ENCODE assay signal across 11 mouse cellular contexts in the genomic region with DNA sequence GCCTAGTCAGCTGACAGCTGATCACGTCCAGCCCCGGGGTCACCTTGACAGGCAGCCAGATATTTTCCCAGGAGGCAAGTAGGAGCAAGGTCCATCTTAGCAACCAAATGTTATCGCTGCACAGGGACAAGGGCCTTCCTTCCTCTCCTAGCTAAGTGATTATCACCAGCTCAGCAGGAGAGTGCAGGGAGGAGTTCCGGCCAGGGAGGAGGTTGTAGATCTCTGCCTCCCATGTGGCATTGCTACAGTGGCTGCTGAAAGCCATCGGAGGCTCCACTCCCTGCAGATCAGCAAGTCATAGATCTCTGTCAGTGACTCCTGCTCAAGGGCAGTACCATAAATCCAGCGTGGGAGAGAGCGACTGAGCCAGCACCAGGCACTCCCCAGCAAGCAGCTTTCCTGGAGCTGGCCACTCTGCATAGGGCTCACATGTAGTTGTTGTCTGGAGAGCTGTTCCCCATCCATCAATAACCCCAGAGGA. TPM values are rescaled to one million over a fixed set of nuclear protein-coding genes. Genes with fewer than 3 reads are reported as not detected.
A peak's percentile ranks its signal among the peaks of the same experiment; 100 is the strongest.
DNase-seq lines count a peak whose midpoint lies in the region; ATAC-seq and TF ChIP-seq lines count a peak whose summit lies in the region.
"Had no signal": no experiment of that assay in that cellular context is flagged by ENCODE, and none has a peak within 500 bp of the region (broad histone marks: within the 10 kb centered on the region; RNA-seq: fewer than 3 reads in every experiment).

No protein-coding gene starts in this region.

- peak overlapping the region; percentile 64 for H3K27ac ChIP-seq in heart, embryonic 13.5 days (replicated peaks)
- no peak overlapping the region for H3K27ac ChIP-seq in kidney, embryonic 14.5 days (ENCODE audit: low read depth, low read length)
- peak overlapping the region; percentile 47; the same call in 1 of the 2 replicates for H3K27ac ChIP-seq in neural tube, embryonic 12.5 days

- H3K9ac ChIP-seq in heart, embryonic 13.5 days, result no peak overlapping the region
- H3K9ac ChIP-seq in kidney, embryonic 14.5 days (ENCODE audit: low read depth, low read length), result no peak overlapping the region
- H3K9ac ChIP-seq in neural tube, embryonic 12.5 days, result peak overlapping the region; percentile 14; the same call in 1 of the 2 replicates

- DNase-seq in heart, adult 11 months, result peak; percentile 94
- no peak for DNase-seq in heart, postnatal 25 days (ENCODE audit: low spot score)
- DNase-seq in spleen, adult 18-20 months, result no peak
- no peak for DNase-seq in layer of hippocampus, adult 11-12 months (ENCODE audit: low spot score)
- DNase-seq in lung, adult 2 months, result no peak

- 5% methylated on average over 7 of the region's 7 CpGs for WGBS in heart, embryonic 13.5 days
- 7% methylated on average over 7 of the region's 7 CpGs for WGBS in kidney, embryonic 14.5 days
- 12% methylated on average over 7 of the region's 7 CpGs for WGBS in neural tube, embryonic 12.5 days
- WGBS in lung, adult 2 months, result 13% methylated on average over 7 of the region's 7 CpGs

- TF ChIP-seq CTCF in lung, adult 2 months (IDR thresholded peaks at IDR 0.05; ENCODE audit: insufficient read depth, low read length), result no peak

- no peak overlapping the region for H3K4me3 ChIP-seq in heart, embryonic 13.5 days
- no peak overlapping the region for H3K4me3 ChIP-seq in kidney, embryonic 14.5 days (ENCODE audit: low read length)
- H3K4me3 ChIP-seq in neural tube, embryonic 12.5 days, result no peak overlapping the region
- H3K4me3 ChIP-seq in lung, adult 2 months (replicated peaks; ENCODE audit: extremely low read depth, low read depth, low read length), result no peak overlapping the region

- no peaks in the 10 kb centered on the region for H3K36me3 ChIP-seq in heart, embryonic 13.5 days
- H3K36me3 ChIP-seq in kidney, embryonic 14.5 days (ENCODE audit: control insufficient read depth, insufficient read depth, low read length), result no peaks in the 10 kb centered on the region
- H3K36me3 ChIP-seq in neural tube, embryonic 12.5 days, result no peaks in the 10 kb centered on the region

- no peaks in the 10 kb centered on the region for H3K27me3 ChIP-seq in heart, embryonic 13.5 days (replicated peaks)
- peaks cover 5% of the 10 kb centered on the region; the same call in 1 of the 2 replicates for H3K27me3 ChIP-seq in kidney, embryonic 14.5 days (ENCODE audit: control insufficient read depth, insufficient read depth, low read length)
- 0 out of 2 replicates have a peak, but pooled peaks cover 4% of the 10 kb centered on the region for H3K27me3 ChIP-seq in neural tube, embryonic 12.5 days (replicated peaks)

- TF ChIP-seq POLR2A in lung, adult 2 months (IDR thresholded peaks at IDR 0.05; ENCODE audit: borderline replicate concordance, extremely low read depth, low read depth, low read length), result no peak

- H3K4me1 ChIP-seq in heart, embryonic 13.5 days, result peaks cover 18% of the 10 kb centered on the region
- H3K4me1 ChIP-seq in kidney, embryonic 14.5 days (ENCODE audit: control insufficient read depth, insufficient read depth, low read length), result peaks cover 14% of the 10 kb centered on the region; the same call in 1 of the 2 replicates
- H3K4me1 ChIP-seq in neural tube, embryonic 12.5 days, result peaks cover 20% of the 10 kb centered on the region
- no peaks in the 10 kb centered on the region for H3K4me1 ChIP-seq in lung, adult 2 months (ENCODE audit: control insufficient read depth, insufficient read depth, low read length)

- peak overlapping the region; percentile 27 for H3K4me2 ChIP-seq in heart, embryonic 13.5 days
- H3K4me2 ChIP-seq in kidney, embryonic 14.5 days (replicated peaks; ENCODE audit: low read depth, low read length), result no peak overlapping the region; the same call in 1 of the 2 replicates
- H3K4me2 ChIP-seq in neural tube, embryonic 12.5 days (replicated peaks), result peak overlapping the region; percentile 24

- 0 out of 2 replicates have a peak, but pooled peaks cover 5% of the 10 kb centered on the region for H3K9me3 ChIP-seq in heart, embryonic 13.5 days
- no peaks in the 10 kb centered on the region for H3K9me3 ChIP-seq in kidney, embryonic 14.5 days (ENCODE audit: control insufficient read depth, low read length)
- H3K9me3 ChIP-seq in neural tube, embryonic 12.5 days, result no peaks in the 10 kb centered on the region

- intact Hi-C loops in heart, postnatal 25 days (cut with DNase I), result no loop called here

- ATAC-seq in heart, embryonic 13.5 days (ENCODE audit: extremely low read depth, insufficient number of reproducible peaks, low FRiP score, low TSS enrichment), result 0 out of 2 replicates have a peak, but pooled peaks have one; percentile 37
- ATAC-seq in kidney, embryonic 14.5 days (ENCODE audit: low FRiP score, low TSS enrichment), result peak; percentile 94
- ATAC-seq in neural tube, embryonic 12.5 days (ENCODE audit: low FRiP score, low read depth), result peak; percentile 87

RNA-seq across cellular contexts. Expression of gene Ccl1, which starts 34.5 kb away (rescaled TPM):
- total RNA-seq in heart, postnatal 25 days (2021), result not detected
- not detected in 2 replicates for polyA plus RNA-seq in heart, embryonic 13.5 days (2015; fragmentation: Nextera tagmentation; extraction: Ambion mirVana)
- polyA plus RNA-seq in kidney, embryonic 14.5 days (2014; fragmentation: Nextera tagmentation; extraction: Ambion mirVana), result not detected in 2 replicates
- polyA plus RNA-seq in neural tube, embryonic 12.5 days (2016; fragmentation: Nextera tagmentation; extraction: Ambion mirVana), result not detected in 2 replicates
- polyA plus RNA-seq in lung, adult 2 months (2012; rRNA removed), result not detected in 2 replicates
- polyA plus RNA-seq: brain, embryonic 14.5 days; lung, embryonic 16.5 days; stomach, embryonic 16.5 days had no signal

RNA-seq across cellular contexts. Expression of gene Tmem132e, which starts 48.7 kb away (rescaled TPM):
- total RNA-seq in heart, postnatal 25 days (2021), result under 1 TPM; 0.18 to 0.22 TPM
- 0.11 and 0.15 TPM in 2 replicates for polyA plus RNA-seq in heart, embryonic 13.5 days (2015; fragmentation: Nextera tagmentation; extraction: Ambion mirVana)
- polyA plus RNA-seq in kidney, embryonic 14.5 days (2014; fragmentation: Nextera tagmentation; extraction: Ambion mirVana), result 0.29 and 0.37 TPM in 2 replicates
- 7.1 and 8.8 TPM in 2 replicates for polyA plus RNA-seq in neural tube, embryonic 12.5 days (2016; fragmentation: Nextera tagmentation; extraction: Ambion mirVana)
- 0.22 TPM in 1 of 2 replicates, not detected in the other for polyA plus RNA-seq in lung, adult 2 months (2012; rRNA removed)

Comparison
In these comparisons a context has a peak if more than half of its experiments do, and no peak if none do; other contexts are left out.
1. ATAC-seq: peak in every context shown above with its lines; median percentile 94 in kidney, embryonic 14.5 days; 87 in neural tube, embryonic 12.5 days; 37 in heart, embryonic 13.5 days.